Mouse (Mus musculus): ENCODE data around the gene Oas1f.
"Not testable (repeated sequence)": the region's sequence is repeated elsewhere in the genome, so short reads cannot be mapped to it uniquely, and the experiment has no call there.

Gene Oas1f

DNA sequence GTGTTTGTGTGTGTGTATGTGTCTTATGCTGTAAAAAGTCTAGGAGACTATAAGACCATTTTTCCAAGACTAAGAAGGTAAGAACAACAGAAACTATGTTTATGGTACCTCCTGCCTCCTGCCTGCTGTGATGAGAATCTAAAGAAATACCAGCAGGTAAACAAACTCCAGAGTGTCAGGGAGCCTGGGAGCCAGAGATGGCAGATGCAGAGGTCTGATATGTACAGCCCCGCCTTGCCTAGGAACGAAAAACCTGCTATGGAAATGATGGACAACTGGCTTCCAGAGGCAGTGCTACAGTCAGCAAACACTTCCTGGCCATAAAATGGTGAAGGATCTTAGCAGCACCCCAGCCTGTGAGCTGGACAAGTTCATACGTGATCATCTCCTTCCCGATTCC lies at the start of gene Oas1f:
Oas1f (plus strand) TSS at position 301 of the 400 bp plus-strand sequence.
- DNase-seq (ENCODE audit: inconsistent ontology term) = no peak

DNA sequence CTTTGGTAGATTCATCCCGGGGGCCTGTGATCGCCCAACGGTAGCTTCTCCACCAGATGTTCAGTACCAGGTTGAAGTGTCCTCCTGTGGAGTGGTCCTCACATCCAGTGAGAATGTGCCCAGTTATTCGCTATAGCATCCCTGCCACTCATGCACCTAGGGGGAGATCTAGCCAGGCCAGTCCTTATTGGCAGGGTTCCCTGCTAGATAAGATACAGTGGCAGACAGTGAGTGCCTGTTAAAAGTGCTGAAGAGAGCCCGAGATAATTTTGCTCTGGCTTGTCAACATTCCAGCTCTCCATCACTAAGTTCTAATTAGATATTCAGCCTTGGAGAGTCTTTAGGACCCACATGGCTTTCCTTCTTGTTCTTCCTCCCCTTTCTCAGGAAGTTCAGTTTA lies 49.0 kb upstream of the Oas1f start:
- DNase-seq (ENCODE audit: inconsistent ontology term) = not testable (repeated sequence)

DNA sequence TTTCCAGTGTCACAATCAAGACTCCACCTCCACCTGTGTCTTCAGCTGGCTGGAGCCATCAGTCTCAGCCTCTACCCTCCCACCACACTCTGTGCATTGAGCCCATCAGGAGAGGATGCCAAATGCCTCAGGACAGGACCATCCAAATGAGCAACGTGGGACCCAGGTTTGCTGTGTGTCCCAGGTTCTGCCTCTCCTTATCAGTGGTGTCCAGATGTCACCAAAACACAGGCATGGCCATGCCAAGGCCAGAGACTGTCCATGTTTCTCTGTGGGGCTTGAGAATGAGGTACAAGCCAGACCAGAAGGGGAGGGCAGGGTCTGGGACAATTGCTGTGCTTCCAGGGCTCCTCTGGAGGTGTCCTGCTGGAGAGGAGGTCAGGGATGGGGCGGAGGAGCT lies 48.2 kb upstream of the Oas1f start:
- DNase-seq (ENCODE audit: inconsistent ontology term) = not testable (repeated sequence)

DNA sequence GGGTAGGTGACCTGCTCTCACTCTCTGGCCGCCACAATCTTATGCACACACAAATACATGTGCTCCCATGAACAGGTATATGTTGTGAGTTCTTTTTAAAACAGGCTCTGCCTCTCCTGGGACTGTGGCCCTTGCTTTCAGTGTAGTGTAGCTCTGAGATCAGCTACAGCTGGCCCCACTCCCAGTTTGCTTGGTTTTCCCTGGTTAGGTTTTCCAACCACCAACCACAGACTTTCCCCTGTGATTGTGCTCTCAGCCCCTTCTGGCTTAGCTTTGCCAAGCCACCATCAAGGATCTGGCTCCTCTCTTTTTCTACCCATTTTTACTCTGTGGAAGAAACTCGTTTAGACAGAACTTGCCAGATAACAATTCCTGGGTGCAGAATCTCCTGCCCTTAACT lies 43.6 kb upstream of the Oas1f start:
- DNase-seq (ENCODE audit: inconsistent ontology term) = peak; percentile 30

DNA sequence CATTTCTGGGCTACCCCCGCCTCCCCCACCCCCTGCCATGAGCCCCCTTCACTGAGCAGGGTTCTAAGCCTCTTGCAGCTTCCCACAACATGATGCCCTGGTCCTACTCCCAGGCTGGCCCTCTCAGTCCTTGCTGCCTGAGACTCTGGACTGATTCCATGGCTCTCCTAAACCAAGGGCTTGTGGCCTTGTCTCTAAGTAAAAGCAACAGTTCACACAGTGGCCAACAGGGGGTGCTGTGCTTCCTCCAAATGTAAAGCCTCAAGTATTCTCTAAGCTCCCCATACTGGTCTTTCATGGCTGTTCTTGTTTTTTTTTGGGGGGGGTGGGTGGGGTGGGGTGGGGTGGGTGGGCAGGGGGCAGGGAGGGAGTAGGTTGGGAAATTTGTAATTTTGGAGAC lies 40.7 kb upstream of the Oas1f start:
- no peak for DNase-seq (ENCODE audit: inconsistent ontology term)

DNA sequence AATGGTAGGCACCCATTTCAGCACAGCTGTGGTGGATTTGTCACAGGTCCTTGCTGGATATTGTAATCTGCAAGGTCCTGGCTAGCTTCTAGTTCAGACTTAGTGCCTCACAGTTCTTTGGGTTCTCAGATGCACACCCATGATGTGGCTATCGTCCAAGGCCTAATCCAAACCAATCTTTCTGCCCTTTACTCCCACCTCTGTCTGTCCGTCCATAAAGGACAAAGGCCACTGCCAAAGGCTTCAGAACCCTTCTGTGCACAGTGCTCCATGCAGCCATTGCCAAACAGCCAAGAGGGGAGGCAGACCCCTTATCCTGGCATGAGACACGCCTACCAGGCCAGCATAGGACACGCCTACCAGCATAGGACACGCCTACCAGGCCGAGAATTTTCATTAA lies 38.0 kb upstream of the Oas1f start:
- no peak for DNase-seq (ENCODE audit: inconsistent ontology term)

DNA sequence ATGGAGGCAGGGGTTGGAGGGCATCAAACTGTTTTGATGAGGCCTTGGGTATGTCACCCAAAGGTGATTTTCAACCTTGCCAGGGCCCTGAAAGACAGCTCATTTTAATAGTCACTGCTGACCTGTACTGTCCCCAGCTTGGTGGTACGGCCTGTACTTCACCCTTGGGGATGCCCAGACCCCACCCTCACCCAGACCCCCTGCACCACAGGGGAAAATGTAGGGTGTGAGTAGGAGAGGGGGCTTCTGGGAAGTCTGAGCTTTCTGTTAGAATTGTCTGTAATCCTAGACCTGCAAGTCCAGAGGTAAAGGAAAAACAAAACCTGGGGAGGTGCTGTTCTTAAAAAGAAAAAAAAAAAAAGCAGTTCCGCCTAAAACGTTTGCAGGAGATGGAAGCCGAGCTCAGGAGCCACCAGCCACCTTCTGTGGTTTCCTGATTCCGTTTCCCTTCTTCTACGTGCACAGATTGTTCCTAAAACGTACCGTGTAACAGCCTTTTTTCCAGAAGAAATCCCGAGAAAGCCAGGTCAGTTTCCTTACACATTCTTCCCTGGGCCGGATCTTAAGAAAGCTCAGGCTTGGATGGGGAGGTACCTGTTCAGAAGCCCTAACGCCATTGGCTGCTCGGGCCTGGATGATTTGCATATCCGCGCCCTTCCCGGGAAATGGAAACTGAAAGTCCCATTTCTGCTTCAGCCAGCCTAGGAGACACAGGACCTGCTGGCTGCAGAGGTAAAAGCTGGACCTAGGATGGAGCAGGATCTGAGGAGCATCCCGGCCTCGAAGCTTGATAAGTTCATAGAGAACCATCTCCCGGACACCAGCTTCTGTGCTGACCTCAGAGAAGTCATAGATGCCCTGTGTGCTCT lies 35.0 kb upstream of the Oas1f start, which contains the start of gene Oas1c:
Oas1c (minus strand) TSS at position 564 of the 869 bp plus-strand sequence.
- DNase-seq (ENCODE audit: inconsistent ontology term) = peak; percentile 86

DNA sequence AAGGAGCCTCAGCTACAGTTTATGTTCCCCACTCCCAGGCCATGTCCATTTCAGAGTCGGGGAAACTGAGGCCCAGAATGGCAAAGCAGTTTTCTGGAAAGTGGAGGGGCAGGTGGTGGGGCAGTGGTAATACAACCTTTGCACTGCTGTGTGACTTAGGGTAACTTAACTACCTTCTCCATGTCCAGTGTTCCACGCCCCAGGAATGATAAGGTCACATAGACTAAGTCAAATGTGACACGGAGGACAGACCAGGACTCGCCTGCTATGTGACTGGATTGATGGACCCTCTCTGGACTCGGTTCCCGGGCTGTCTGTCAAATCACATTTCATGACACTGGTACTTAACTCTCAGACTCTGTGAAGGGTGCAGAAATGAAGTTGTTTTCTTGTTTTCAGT lies 34.1 kb upstream of the Oas1f start:
- no peak for DNase-seq (ENCODE audit: inconsistent ontology term)

DNA sequence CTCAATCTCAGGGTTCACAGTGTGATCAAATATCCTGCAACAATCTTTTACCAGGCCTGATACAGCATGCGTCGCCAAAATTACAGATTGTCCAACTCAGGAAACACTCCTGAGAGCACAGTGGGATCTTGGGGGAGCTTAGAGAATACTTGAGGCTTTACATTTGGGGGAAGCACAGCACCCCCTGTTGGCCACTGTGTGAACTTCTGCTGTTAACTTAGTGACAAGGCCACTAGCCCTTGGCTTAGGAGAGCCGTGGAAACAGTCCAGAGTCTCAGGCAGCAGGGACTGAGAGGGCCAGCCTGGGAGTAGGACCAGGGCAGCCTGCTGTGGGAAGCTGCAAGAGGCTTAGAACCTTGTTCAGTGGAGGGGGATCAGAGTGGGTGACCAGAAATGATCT lies 31.2 kb upstream of the Oas1f start:
- no peak for DNase-seq (ENCODE audit: inconsistent ontology term)

DNA sequence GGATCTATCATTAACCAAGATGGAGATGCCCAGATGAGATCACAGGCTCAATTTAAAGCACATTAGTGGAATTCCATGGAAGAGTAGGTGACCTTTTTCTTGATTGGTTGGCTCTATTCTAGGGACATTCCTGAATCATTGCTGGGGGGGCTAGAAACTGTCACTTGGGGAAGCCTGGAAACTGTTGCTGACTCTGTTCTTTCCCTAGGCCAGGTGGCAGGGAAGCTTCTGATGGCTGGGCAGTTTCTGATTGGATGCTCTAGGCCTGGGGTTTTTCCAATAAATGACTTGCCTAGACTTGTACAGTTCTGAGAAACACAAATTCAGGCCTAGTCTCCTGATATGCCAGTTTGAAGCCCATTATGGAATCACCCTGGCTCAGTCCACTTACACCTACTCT lies 28.2 kb upstream of the Oas1f start:
- no peak for DNase-seq (ENCODE audit: inconsistent ontology term)

DNA sequence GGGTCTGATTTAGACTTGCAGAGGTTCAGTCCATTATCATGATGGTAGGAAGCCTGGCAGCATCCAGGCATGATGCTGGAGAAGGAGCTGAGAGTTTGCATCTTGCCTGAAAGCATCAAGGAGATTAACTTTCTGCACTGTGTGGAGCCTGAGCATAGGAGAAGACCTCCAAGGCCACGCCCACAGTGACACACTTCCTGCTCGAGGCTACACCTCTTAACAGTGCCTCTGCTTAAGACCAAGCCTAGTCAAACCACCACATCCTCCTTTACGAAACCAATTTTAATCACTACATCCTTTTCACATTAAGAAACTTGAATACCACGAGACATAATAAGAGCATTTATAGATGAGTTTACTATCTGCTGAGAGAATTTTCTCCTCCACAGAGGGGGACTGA lies 16.1 kb upstream of the Oas1f start:
- no peak for DNase-seq (ENCODE audit: inconsistent ontology term)

DNA sequence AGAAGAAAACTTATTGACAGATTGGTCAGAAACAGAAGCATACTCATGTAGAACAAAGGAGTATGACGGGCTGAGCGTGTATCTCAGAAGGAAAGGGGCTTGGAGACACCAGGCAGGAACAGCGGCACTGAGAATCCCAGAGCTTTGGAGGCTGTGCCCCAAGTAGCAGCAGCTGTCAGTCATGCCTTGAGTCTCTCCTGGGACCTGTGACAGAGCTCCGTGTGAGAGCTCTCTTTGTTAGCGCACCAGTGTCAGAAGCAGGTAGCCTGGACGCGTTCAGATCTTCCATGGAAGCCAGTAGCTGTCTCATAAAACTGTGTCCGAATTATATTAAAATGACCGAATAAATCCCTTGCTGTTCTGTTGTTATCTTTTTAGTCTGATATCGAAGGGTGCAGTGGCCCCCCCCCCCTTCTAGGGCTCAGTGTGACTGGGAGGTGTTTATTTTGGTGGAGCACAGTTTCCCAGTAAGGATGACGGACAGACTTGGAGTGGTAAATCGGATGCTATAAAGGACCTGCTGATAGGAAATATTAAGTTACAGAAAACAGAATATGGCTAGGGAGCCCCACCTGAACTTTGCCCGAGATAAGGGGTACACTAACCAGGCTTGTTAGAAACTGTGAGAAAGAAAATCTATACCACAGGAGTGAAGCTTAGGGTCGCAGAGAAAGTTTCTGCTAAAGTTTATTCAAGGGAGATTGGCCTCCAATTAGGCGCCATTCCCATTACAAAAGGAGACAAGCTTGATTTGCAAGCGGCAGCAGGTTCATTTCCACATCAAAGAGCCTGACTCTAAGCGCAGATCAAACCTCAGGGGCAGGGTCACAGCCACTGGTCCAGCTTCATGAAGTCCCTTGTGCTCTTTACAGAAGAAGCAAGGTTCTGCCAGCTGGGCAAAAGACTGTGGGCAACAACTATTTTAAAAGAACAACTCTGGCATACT lies 13.6 kb upstream of the Oas1f start:
- DNase-seq (ENCODE audit: inconsistent ontology term) = peak; percentile 39

DNA sequence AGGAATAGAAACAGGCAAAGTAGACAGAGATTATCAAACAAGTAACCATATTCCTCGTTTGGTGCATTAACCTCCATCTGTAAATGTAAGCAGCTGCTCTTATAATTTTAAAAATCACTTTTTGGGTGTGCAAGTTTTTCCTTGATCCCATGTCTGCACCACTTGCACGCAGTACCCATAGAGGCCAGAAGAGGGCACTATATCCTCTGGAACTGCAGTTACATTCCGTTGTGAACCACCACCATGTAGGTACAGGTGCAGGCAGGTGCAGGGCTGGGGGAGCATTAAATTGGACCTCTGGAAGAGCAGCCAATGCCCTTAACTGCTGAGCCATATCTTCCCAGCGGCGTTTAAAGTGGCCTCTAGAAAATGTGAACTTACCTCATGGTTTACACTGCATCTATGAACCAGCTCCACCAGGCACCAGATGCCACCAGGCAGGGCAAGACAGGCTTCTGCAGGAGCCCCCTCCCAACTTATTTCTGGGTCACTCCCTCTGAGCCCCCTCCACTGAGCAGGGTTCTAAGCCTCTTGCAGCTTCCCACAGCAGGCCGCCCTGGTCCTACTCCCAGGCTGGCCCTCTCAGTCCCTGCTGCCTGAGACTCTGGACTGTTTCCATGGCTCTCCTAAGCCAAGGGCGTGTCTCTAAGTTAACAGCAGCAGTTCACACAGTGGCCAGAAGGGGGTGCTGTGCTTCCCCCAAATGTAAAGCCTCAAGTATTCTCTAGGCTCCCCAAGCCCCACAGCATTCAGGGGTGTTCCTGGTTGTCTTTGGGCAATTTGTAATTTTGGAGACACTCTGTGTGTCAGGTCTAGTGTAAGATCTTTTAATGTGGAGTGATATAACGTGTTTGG lies 10.2 kb upstream of the Oas1f start:
- peak; percentile 16 for DNase-seq (ENCODE audit: inconsistent ontology term)

DNA sequence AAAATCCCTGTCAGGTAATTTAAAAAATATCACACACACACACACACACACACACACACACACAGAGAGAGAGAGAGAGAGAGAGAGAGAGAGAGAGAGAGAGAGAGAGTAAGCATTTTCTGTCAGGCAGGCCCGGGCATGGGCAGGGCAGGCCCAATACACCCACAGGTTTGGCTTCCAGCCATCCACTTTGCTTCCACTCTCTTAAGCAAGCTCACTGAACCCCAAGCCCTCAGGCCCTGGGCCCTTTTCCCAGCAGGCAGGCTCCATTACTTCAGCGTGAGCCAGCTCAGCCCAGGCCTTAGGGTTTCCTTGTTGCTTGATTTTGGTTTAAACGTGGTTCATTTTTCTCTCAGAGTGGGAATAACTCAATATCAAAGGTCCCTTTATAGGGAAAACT lies 2.5 kb upstream of the Oas1f start:
- peak; percentile 95 for DNase-seq (ENCODE audit: inconsistent ontology term)

DNA sequence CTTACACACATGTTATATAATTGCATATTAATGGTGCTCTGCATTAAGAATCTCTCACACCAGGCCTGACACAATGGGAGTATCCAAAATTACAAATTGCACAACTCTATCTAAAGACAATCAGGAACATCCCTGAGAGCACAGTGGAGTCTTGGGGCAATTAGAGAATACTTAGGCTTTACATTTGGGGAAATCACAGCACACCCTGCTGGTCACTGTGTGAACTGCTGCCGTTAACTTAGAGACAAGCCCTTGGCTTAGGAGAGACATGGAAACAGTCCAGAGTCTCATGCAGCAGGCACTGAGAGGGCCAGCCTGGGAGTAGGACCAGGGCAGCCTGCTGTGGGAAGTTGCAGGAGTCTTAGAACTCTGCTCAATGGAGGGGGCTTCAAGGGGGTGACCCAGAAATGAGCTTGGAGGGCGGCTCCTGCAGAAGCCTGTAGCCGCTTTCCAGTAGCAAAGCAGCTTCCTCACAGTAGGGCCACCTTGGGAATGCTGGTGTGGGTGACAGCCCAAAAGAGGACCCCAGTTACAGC lies 2.5 kb downstream of the Oas1f start:
- DNase-seq (ENCODE audit: inconsistent ontology term) = peak; percentile 32

DNA sequence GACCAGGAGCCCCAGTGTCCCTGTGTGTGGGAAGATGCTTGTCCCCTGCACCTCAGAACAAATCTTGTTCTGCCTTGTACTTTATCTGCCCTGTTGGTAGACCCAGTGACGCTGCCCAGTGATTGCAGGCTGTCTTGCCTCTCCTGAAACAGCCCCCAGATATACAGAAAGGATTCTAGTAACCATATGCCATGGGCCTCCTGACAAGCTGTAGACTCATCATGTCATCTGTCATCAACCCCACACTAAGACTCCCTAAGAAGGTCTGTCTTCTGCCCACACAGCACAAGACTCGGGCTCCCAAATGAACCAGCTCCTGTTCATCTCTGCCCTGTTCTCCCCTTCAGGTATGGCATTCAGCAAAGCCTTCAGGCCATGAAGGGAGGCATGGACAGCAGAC lies 12.1 kb downstream of the Oas1f start:
- no peak for DNase-seq (ENCODE audit: inconsistent ontology term)

DNA sequence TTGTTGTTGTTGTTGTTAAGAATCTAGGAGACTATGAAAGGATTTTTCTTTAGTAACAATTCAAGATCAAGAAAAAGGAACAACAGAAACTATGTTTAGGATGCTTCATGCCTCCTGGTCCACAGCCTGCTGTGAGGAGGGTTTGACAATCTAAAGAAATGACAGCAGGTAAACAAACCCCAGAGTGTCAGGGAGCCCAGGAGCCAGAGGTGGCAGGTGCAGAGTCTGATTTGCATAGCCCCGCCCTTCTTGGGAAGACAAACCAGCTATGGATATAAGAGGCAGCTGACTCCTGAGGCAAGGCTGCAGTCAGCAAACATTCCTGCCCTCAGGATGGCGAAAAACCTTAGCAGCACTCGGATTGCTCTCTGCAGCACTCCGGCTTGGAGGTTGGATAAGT lies 14.0 kb downstream of the Oas1f start, which contains the start of gene Oas1h:
Oas1h (plus strand) TSS at position 301 of the 400 bp plus-strand sequence.
- no peak for DNase-seq (ENCODE audit: inconsistent ontology term)

DNA sequence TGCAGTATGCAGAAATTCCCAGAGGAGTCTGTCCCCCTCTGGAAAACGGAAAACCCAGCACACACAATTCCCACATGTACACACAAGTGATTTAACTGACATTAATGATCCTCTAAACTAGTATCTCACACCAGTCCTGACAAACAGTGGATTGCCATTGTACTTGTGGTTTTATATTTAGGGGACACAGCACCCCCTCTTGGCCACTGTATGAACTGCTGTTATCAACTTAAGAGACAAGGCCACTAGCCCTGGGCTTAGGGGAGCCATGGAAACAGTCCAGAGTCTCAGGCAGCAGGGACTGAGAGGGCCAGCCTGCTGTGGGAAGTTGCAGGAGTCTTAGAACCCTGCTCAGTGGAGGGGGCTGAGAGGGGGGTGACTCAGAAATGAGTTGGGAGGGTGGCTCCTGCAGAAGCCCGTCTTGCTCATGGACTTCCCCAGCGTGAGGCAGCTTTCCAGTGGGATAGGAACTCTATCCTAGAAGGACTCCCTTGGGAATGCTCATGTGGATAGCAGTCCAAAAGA lies 18.2 kb downstream of the Oas1f start:
- DNase-seq (ENCODE audit: inconsistent ontology term) = peak; percentile 41

DNA sequence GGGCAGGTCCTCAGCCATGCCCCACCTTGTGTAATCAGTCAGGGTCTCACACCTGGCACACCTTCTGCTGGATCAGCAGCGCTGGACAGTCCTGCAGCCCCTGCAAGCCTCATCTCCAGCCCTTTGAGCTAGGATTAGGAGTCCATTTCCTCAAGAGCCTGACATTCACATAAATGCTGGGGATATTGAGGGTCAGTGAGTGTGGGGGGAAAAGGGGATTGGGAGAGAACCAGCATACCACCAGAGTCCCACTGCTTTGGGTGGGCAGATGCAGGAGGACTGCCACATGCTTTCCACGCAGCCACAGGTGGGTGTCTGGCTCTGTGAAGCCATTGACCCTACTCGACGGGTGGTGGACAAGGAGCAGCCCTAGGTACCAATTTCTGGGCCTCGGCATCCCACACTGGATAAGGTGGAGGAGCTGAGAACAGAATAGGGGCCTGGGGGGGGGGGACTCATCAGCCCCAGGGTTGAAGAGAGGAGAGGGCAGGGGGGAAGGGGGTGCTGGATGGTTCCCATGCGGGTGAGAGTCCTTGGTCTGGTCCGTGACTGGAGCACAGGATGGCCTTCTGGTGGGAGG lies 22.4 kb downstream of the Oas1f start:
- no peak for DNase-seq (ENCODE audit: inconsistent ontology term)

DNA sequence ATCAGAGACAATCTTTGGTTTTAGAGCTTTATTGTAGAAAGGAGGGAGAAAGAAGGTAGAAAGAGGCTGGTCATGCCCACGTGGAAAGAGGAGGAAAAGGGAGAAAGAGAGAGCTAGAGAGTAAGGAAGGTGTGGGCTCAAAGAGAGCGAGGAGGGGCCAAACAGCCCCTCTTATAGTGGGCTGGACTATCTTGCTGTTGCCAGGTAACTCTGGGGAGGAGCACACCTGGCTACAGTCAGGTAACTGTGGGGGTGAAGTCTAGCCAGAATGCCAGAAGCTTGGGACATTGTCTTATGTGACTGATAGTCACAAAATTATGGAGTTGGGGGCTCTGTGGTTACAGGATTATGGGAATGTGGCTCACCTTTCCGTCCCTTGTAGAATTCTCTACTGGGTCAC lies 22.9 kb downstream of the Oas1f start:
- DNase-seq (ENCODE audit: inconsistent ontology term) = no peak

DNA sequence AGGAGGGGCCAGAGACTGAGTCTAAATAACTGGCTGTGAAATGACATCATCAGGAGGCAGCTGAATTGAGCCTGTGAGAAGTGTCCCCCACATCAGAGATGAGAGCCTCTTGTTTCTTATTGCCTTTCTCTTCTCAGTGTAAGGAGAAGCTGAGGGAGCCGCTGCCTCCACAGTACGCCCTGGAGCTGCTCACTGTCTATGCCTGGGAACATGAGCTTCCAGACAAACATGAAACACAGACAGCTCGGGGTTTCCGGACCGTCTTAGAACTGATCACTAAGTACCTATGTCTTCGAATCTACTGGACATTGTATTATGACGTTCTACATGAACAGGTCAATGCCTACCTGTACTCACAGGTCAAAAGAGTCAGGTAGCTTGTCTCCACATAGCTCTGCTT lies 23.6 kb downstream of the Oas1f start:
- DNase-seq (ENCODE audit: inconsistent ontology term) = no peak

Measured in Muller cell, postnatal 12 days (primary cell).